Mouse (Mus musculus): ENCODE data around the gene Strbp. TPM values are rescaled to one million over a fixed set of nuclear protein-coding genes. Genes with fewer than 3 reads are reported as not detected.

Gene Strbp
- total and polyA plus RNA-seq, 3 experiments = 38.4 to 61.8 (median 48.5) TPM

- Histone ChIP-seq H3K9me3 (replicated peaks; ENCODE audit: low read length) (no peaks in the 10 kb centered on the region), H3K4me3 (replicated peaks in 1 of 3; ENCODE audit: low read depth in 2 of 3, low read length in 2 of 3, poor library complexity in 1 of 3) (no peak overlapping the region), H3K27ac (ENCODE audit: insufficient read depth, low read depth) (no peak overlapping the region), H3K9ac (ENCODE audit: insufficient read depth, low read depth) (no peak overlapping the region), H3K79me2 (replicated peaks; ENCODE audit: control insufficient read depth, extremely low read depth, insufficient read depth, poor library complexity, severe bottlenecking) (no peaks in the 10 kb centered on the region; the same call in 1 of the 2 replicates), H3K4me2 (ENCODE audit: insufficient read depth, low read depth, poor library complexity, severe bottlenecking) (no peak overlapping the region), H3K4me1 (ENCODE audit: control insufficient read depth in 1 of 2, insufficient read depth in 2 of 2) (no peaks in the 10 kb centered on the region), H3K27me3 (replicated peaks) (no peaks in the 10 kb centered on the region), H3K36me3 (replicated peaks in 1 of 2; ENCODE audit: control insufficient read depth in 1 of 2, insufficient read depth in 1 of 2, low read length in 1 of 2) (peaks cover 32 to 57% of the 10 kb centered on the region in 2 experiments)
- TF ChIP-seq CTCF (conservative IDR thresholded peaks at IDR 0.05 in 1 of 2, IDR thresholded peaks at IDR 0.05 in 1 of 2; ENCODE audit: low read depth in 2 of 2, low read length in 2 of 2) (peak in 1 of 2 experiments; percentile 74; a peak in 3 of 4 replicates), RAD21 (IDR thresholded peaks at IDR 0.05; ENCODE audit: low read depth, low read length) (peak; percentile 76), ZNF384 (IDR thresholded peaks at IDR 0.05; ENCODE audit: low read depth, low read length) (peak; percentile 92), IRF4 (IDR thresholded peaks at IDR 0.05; ENCODE audit: low read depth, low read length) (no peak), SMC3 (IDR thresholded peaks at IDR 0.05; ENCODE audit: low read depth, low read length) (peak; percentile 55)
- dilution Hi-C loops (cut with MboI; ENCODE audit: extremely low pct_ligation_motif_present, extremely low pct_unique_long_range_greater_than_20kb, low sequenced_read_pairs) = no loop called here
- peak; percentile 38 for DNase-seq (ENCODE audit: extremely low read depth)
- in situ Hi-C loops (cut with MboI; ENCODE audit: low pct_ligation_motif_present, low pct_unique_long_range_greater_than_20kb, low sequenced_read_pairs) = no loop called here
Observed at GRCm38 (mm10) chr2:37485370-37485769, 218.3 kb downstream of the Strbp start.

GRCm38 (mm10) chr2:37484165-37484564, 219.5 kb downstream of the Strbp start:
- in situ Hi-C loops (cut with MboI; ENCODE audit: low pct_ligation_motif_present, low pct_unique_long_range_greater_than_20kb, low sequenced_read_pairs) = no loop called here
- Histone ChIP-seq H3K27ac (ENCODE audit: insufficient read depth, low read depth) (no peak overlapping the region), H3K4me1 (ENCODE audit: control insufficient read depth in 1 of 2, insufficient read depth in 2 of 2) (no peaks in the 10 kb centered on the region), H3K9ac (ENCODE audit: insufficient read depth, low read depth) (no peak overlapping the region), H3K36me3 (replicated peaks in 1 of 2; ENCODE audit: control insufficient read depth in 1 of 2, insufficient read depth in 1 of 2, low read length in 1 of 2) (peaks cover 23 to 48% of the 10 kb centered on the region in 2 experiments), H3K79me2 (replicated peaks; ENCODE audit: control insufficient read depth, extremely low read depth, insufficient read depth, poor library complexity, severe bottlenecking) (no peaks in the 10 kb centered on the region; the same call in 1 of the 2 replicates), H3K27me3 (replicated peaks) (no peaks in the 10 kb centered on the region), H3K9me3 (replicated peaks; ENCODE audit: low read length) (no peaks in the 10 kb centered on the region), H3K4me3 (replicated peaks in 1 of 3; ENCODE audit: low read depth in 2 of 3, low read length in 2 of 3, poor library complexity in 1 of 3) (no peak overlapping the region), H3K4me2 (ENCODE audit: insufficient read depth, low read depth, poor library complexity, severe bottlenecking) (no peak overlapping the region)
- no peak for DNase-seq (ENCODE audit: extremely low read depth)
- dilution Hi-C loops (cut with MboI; ENCODE audit: extremely low pct_ligation_motif_present, extremely low pct_unique_long_range_greater_than_20kb, low sequenced_read_pairs) = no loop called here
- no peak for TF ChIP-seq UBTF (IDR thresholded peaks at IDR 0.05; ENCODE audit: low read depth, low read length)
- no peak for TF ChIP-seq GABPA (IDR thresholded peaks at IDR 0.05; ENCODE audit: insufficient replicate concordance, low read depth, low read length)

DNA sequence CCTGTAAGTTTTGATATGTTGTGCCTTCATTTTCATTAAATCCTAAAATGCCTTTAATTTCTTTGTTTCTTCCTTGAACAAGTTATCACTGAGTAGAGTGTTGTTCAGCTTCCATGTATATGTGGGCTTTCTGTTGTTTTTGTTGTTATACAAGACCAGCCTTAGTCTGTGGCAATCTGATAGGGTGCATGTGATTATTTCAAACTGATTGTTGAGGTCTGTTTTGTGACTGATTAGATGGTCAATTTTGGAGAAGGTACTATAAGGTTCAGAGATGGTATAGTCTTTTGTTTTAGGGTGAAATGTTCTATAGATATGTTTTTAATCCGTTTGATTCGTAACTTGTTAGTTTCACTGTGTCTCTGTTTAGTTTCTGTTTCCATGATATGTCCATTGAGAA, 223.6 kb downstream of the Strbp start:
- in situ Hi-C loops (cut with MboI; ENCODE audit: low pct_ligation_motif_present, low pct_unique_long_range_greater_than_20kb, low sequenced_read_pairs) = no loop called here
- DNase-seq (ENCODE audit: extremely low read depth) = no peak
- TF ChIP-seq POLR2AphosphoS2 (IDR thresholded peaks at IDR 0.05; ENCODE audit: low read depth, low read length) = no peak
- TF ChIP-seq RCOR1 (conservative IDR thresholded peaks at IDR 0.05; ENCODE audit: low read depth, low read length) = no peak
- no peak for TF ChIP-seq MXI1 (IDR thresholded peaks at IDR 0.05; ENCODE audit: low read depth, low read length)
- no peak for TF ChIP-seq MAX (IDR thresholded peaks at IDR 0.05; ENCODE audit: low read length)
- TF ChIP-seq MAFK (IDR thresholded peaks at IDR 0.05; ENCODE audit: insufficient replicate concordance, low read length) = no peak
- TF ChIP-seq IRF4 (IDR thresholded peaks at IDR 0.05; ENCODE audit: low read depth, low read length) = no peak
- TF ChIP-seq USF2 (conservative IDR thresholded peaks at IDR 0.05; ENCODE audit: low read depth, low read length) = no peak
- TF ChIP-seq KAT2A (IDR thresholded peaks at IDR 0.05; ENCODE audit: insufficient replicate concordance, low read length) = no peak
- TF ChIP-seq USF1 (IDR thresholded peaks at IDR 0.05; ENCODE audit: low read depth, low read length) = no peak
- TF ChIP-seq JUN (IDR thresholded peaks at IDR 0.05; ENCODE audit: insufficient read depth, low read depth, low read length) = no peak
- no peak for TF ChIP-seq CHD1 (IDR thresholded peaks at IDR 0.05; ENCODE audit: low read depth, low read length)
- no peak for TF ChIP-seq HCFC1 (IDR thresholded peaks at IDR 0.05; ENCODE audit: low read depth, low read length)
- TF ChIP-seq NELFE (IDR thresholded peaks at IDR 0.05; ENCODE audit: low read depth, low read length) = no peak
- no peak for TF ChIP-seq CTCF (conservative IDR thresholded peaks at IDR 0.05 in 1 of 2, IDR thresholded peaks at IDR 0.05 in 1 of 2; ENCODE audit: low read depth in 2 of 2, low read length in 2 of 2)
- no peak for TF ChIP-seq TBP (conservative IDR thresholded peaks at IDR 0.05; ENCODE audit: low read depth, low read length)
- TF ChIP-seq E2F4 (IDR thresholded peaks at IDR 0.05; ENCODE audit: insufficient replicate concordance, low read depth, low read length) = no peak
- TF ChIP-seq TCF12 (IDR thresholded peaks at IDR 0.05; ENCODE audit: low read depth, low read length) = no peak
- no peak for TF ChIP-seq ELF1 (IDR thresholded peaks at IDR 0.05; ENCODE audit: low read depth, low read length)
- TF ChIP-seq BHLHE40 (IDR thresholded peaks at IDR 0.05; ENCODE audit: low read depth, low read length) = no peak
- no peak for TF ChIP-seq EP300 (IDR thresholded peaks at IDR 0.05; ENCODE audit: low read length)
- no peak overlapping the region for H3K9ac ChIP-seq (ENCODE audit: insufficient read depth, low read depth)
- H3K79me2 ChIP-seq (replicated peaks; ENCODE audit: control insufficient read depth, extremely low read depth, insufficient read depth, poor library complexity, severe bottlenecking) = no peaks in the 10 kb centered on the region; the same call in 1 of the 2 replicates
- no peaks in the 10 kb centered on the region for H3K4me1 ChIP-seq (ENCODE audit: control insufficient read depth in 1 of 2, insufficient read depth in 2 of 2)
- no peaks in the 10 kb centered on the region for H3K27me3 ChIP-seq (replicated peaks)
- H3K4me2 ChIP-seq (ENCODE audit: insufficient read depth, low read depth, poor library complexity, severe bottlenecking) = no peak overlapping the region
- H3K9me3 ChIP-seq (replicated peaks; ENCODE audit: low read length) = no peaks in the 10 kb centered on the region
- peaks cover 35 to 39% of the 10 kb centered on the region in 2 experiments for H3K36me3 ChIP-seq (replicated peaks in 1 of 2; ENCODE audit: control insufficient read depth in 1 of 2, insufficient read depth in 1 of 2, low read length in 1 of 2)
- dilution Hi-C loops (cut with MboI; ENCODE audit: extremely low pct_ligation_motif_present, extremely low pct_unique_long_range_greater_than_20kb, low sequenced_read_pairs) = no loop called here
- H3K27ac ChIP-seq (ENCODE audit: insufficient read depth, low read depth) = no peak overlapping the region
- H3K4me3 ChIP-seq (replicated peaks in 1 of 3; ENCODE audit: low read depth in 2 of 3, low read length in 2 of 3, poor library complexity in 1 of 3) = no peak overlapping the region

Data from CH12.LX (cell line).